Mouse (Mus musculus): Measurements from ENCODE around the gene Polr2e. TPM values are rescaled to one million over a fixed set of nuclear protein-coding genes. Genes with fewer than 3 reads are reported as not detected.
"Not testable (repeated sequence)": the region's sequence is repeated elsewhere in the genome, so short reads cannot be mapped to it uniquely, and the experiment has no call there.

Polr2e gene
- polyA plus RNA-seq, 1 experiment from 2014 or later: 58.3 TPM

GRCm38 (mm10) chr10:80045766-80046165 is 6.2 kb upstream of the Polr2e start:
- no peaks in the 10 kb centered on the region for H3K9me3 ChIP-seq (ENCODE audit: low read length)
- H3K4me2 ChIP-seq (ENCODE audit: low read depth, low read length): no peak overlapping the region
- no peak for TF ChIP-seq CTCF (IDR thresholded peaks at IDR 0.05; ENCODE audit: low read depth)
- TF ChIP-seq EP300 (IDR thresholded peaks at IDR 0.05; ENCODE audit: low read depth): no peak
- 81% methylated on average over 5 of the region's 5 CpGs for WGBS (ENCODE audit: insufficient replicate concordance)
- peaks cover 14% of the 10 kb centered on the region for H3K4me1 ChIP-seq (ENCODE audit: insufficient read depth)
- H3K36me3 ChIP-seq (replicated peaks; ENCODE audit: insufficient read depth, low read length): no peaks in the 10 kb centered on the region
- no peak overlapping the region for H3K27ac ChIP-seq (ENCODE audit: low read depth)
- no peaks in the 10 kb centered on the region for H3K27me3 ChIP-seq (ENCODE audit: insufficient read depth, low read length)
- ATAC-seq (no peak), DNase-seq (no peak)
- H3K9ac ChIP-seq (replicated peaks): no peak overlapping the region
- no peak overlapping the region for H3K4me3 ChIP-seq (ENCODE audit: low read depth, low read length)

GRCm38 (mm10) chr10:80045364-80045763 is 5.8 kb upstream of the Polr2e start:
- 88% methylated on average over 2 of the region's 4 CpGs for WGBS (ENCODE audit: insufficient replicate concordance)
- not testable (repeated sequence) for H3K9ac ChIP-seq (replicated peaks); H3K27me3 ChIP-seq (ENCODE audit: insufficient read depth, low read length)

GRCm38 (mm10) chr10:80044087-80044486 is 4.5 kb upstream of the Polr2e start:
- H3K27me3 ChIP-seq (ENCODE audit: insufficient read depth, low read length): no peaks in the 10 kb centered on the region
- 82% methylated on average over 4 of the region's 4 CpGs for WGBS (ENCODE audit: insufficient replicate concordance)
- TF ChIP-seq CTCF (IDR thresholded peaks at IDR 0.05; ENCODE audit: low read depth) (no peak), EP300 (IDR thresholded peaks at IDR 0.05; ENCODE audit: low read depth) (no peak)
- H3K9me3 ChIP-seq (ENCODE audit: low read length): no peaks in the 10 kb centered on the region
- H3K4me3 ChIP-seq (ENCODE audit: low read depth, low read length): no peak overlapping the region
- H3K9ac ChIP-seq (replicated peaks): no peak overlapping the region
- no peaks in the 10 kb centered on the region for H3K36me3 ChIP-seq (replicated peaks; ENCODE audit: insufficient read depth, low read length)
- H3K4me2 ChIP-seq (ENCODE audit: low read depth, low read length): no peak overlapping the region
- DNase-seq (no peak), ATAC-seq (no peak)
- H3K27ac ChIP-seq (ENCODE audit: low read depth): 0 out of 2 replicates have a peak overlapping the region, but pooled peaks have one; percentile 11
- H3K4me1 ChIP-seq (ENCODE audit: insufficient read depth): peaks cover 10% of the 10 kb centered on the region; the same call in 1 of the 2 replicates

More at GRCm38 (mm10) chr10:80045364-80045763, 5.8 kb upstream of the Polr2e start:
- H3K4me1 ChIP-seq (ENCODE audit: insufficient read depth); H3K9me3 ChIP-seq (ENCODE audit: low read length); H3K27ac ChIP-seq (ENCODE audit: low read depth); H3K4me2 ChIP-seq (ENCODE audit: low read depth, low read length); DNase-seq; H3K4me3 ChIP-seq (ENCODE audit: low read depth, low read length); H3K36me3 ChIP-seq (replicated peaks; ENCODE audit: insufficient read depth, low read length); ATAC-seq: not testable (repeated sequence)

- H3K27me3 ChIP-seq (ENCODE audit: insufficient read depth, low read length); DNase-seq; H3K9me3 ChIP-seq (ENCODE audit: low read length); H3K9ac ChIP-seq (replicated peaks); H3K4me2 ChIP-seq (ENCODE audit: low read depth, low read length); H3K4me3 ChIP-seq (ENCODE audit: low read depth, low read length); H3K27ac ChIP-seq (ENCODE audit: low read depth); ATAC-seq: not testable (repeated sequence)
- H3K36me3 ChIP-seq (replicated peaks; ENCODE audit: insufficient read depth, low read length): peaks cover 14% of the 10 kb centered on the region
- WGBS (ENCODE audit: insufficient replicate concordance): 81% methylated on average over 8 of the region's 8 CpGs
- peaks cover 10% of the 10 kb centered on the region for H3K4me1 ChIP-seq (ENCODE audit: insufficient read depth)
Measured at GRCm38 (mm10) chr10:80041409-80042060, 1.9 kb upstream of the Polr2e start.

GRCm38 (mm10) chr10:80036832-80037231 is 2.8 kb downstream of the Polr2e start:
- DNase-seq: no peak
- H3K4me2 ChIP-seq (ENCODE audit: low read depth, low read length): no peak overlapping the region
- no peak overlapping the region for H3K27ac ChIP-seq (ENCODE audit: low read depth)
- ATAC-seq: no peak
- no peak overlapping the region for H3K4me3 ChIP-seq (ENCODE audit: low read depth, low read length)
- 92% methylated on average over 13 of the region's 13 CpGs for WGBS (ENCODE audit: insufficient replicate concordance)
- TF ChIP-seq CTCF (IDR thresholded peaks at IDR 0.05; ENCODE audit: low read depth): no peak
- TF ChIP-seq EP300 (IDR thresholded peaks at IDR 0.05; ENCODE audit: low read depth): no peak
- H3K9ac ChIP-seq (replicated peaks): no peak overlapping the region
- H3K27me3 ChIP-seq (ENCODE audit: insufficient read depth, low read length): no peaks in the 10 kb centered on the region
- peaks cover 35% of the 10 kb centered on the region for H3K36me3 ChIP-seq (replicated peaks; ENCODE audit: insufficient read depth, low read length)
- H3K9me3 ChIP-seq (ENCODE audit: low read length): no peaks in the 10 kb centered on the region
- peaks cover 31% of the 10 kb centered on the region for H3K4me1 ChIP-seq (ENCODE audit: insufficient read depth)

- Histone ChIP-seq H3K27ac (ENCODE audit: low read depth) (no peak overlapping the region), H3K4me3 (ENCODE audit: low read depth, low read length) (no peak overlapping the region), H3K4me2 (ENCODE audit: low read depth, low read length) (no peak overlapping the region), H3K4me1 (ENCODE audit: insufficient read depth) (peaks cover 31% of the 10 kb centered on the region), H3K27me3 (ENCODE audit: insufficient read depth, low read length) (no peaks in the 10 kb centered on the region), H3K9me3 (ENCODE audit: low read length) (no peaks in the 10 kb centered on the region), H3K36me3 (replicated peaks; ENCODE audit: insufficient read depth, low read length) (peaks cover 41% of the 10 kb centered on the region), H3K9ac (replicated peaks) (no peak overlapping the region)
- TF ChIP-seq EP300 (IDR thresholded peaks at IDR 0.05; ENCODE audit: low read depth): no peak
- no peak for TF ChIP-seq CTCF (IDR thresholded peaks at IDR 0.05; ENCODE audit: low read depth)
- ATAC-seq (no peak), DNase-seq (no peak)
- WGBS (ENCODE audit: insufficient replicate concordance): 85% methylated on average over 5 of the region's 5 CpGs
Measured at GRCm38 (mm10) chr10:80035686-80036085, 3.9 kb downstream of the Polr2e start.

GRCm38 (mm10) chr10:80035148-80035547 is 4.4 kb downstream of the Polr2e start:
- TF ChIP-seq CTCF (IDR thresholded peaks at IDR 0.05; ENCODE audit: low read depth) (no peak), EP300 (IDR thresholded peaks at IDR 0.05; ENCODE audit: low read depth) (no peak)
- H3K4me2 ChIP-seq (ENCODE audit: low read depth, low read length): no peak overlapping the region
- H3K4me1 ChIP-seq (ENCODE audit: insufficient read depth): peaks cover 31% of the 10 kb centered on the region
- no peak overlapping the region for H3K27ac ChIP-seq (ENCODE audit: low read depth)
- no peak overlapping the region for H3K4me3 ChIP-seq (ENCODE audit: low read depth, low read length)
- no peak overlapping the region for H3K9ac ChIP-seq (replicated peaks)
- WGBS (ENCODE audit: insufficient replicate concordance): 77% methylated on average over 8 of the region's 8 CpGs
- peaks cover 45% of the 10 kb centered on the region for H3K36me3 ChIP-seq (replicated peaks; ENCODE audit: insufficient read depth, low read length)
- no peak for ATAC-seq
- no peaks in the 10 kb centered on the region for H3K9me3 ChIP-seq (ENCODE audit: low read length)
- no peak for DNase-seq
- no peaks in the 10 kb centered on the region for H3K27me3 ChIP-seq (ENCODE audit: insufficient read depth, low read length)

Measured in liver, postnatal 0 days (tissue).